Mouse (Mus musculus) retina, embryonic 14.5 days (tissue): ENCODE data around the gene 2310034G01Rik.

Source experiments
- DNase-seq: peaks from one replicate; pipeline ENCODE4 v3.0.0-alpha.2; 2015; ENCODE audit warnings: low spot score

The 2310034G01Rik gene

GRCm38 (mm10) chr19:46328081-46329030 lies 21.7 kb downstream of the 2310034G01Rik start, which contains the start of gene Fbxl15:
Fbxl15 (plus strand) TSS chr19:46328184.
- peak; percentile 96 for DNase-seq

- no peak for DNase-seq
Measured at GRCm38 (mm10) chr19:46327531-46328064, 22.5 kb downstream of the 2310034G01Rik start.

DNA sequence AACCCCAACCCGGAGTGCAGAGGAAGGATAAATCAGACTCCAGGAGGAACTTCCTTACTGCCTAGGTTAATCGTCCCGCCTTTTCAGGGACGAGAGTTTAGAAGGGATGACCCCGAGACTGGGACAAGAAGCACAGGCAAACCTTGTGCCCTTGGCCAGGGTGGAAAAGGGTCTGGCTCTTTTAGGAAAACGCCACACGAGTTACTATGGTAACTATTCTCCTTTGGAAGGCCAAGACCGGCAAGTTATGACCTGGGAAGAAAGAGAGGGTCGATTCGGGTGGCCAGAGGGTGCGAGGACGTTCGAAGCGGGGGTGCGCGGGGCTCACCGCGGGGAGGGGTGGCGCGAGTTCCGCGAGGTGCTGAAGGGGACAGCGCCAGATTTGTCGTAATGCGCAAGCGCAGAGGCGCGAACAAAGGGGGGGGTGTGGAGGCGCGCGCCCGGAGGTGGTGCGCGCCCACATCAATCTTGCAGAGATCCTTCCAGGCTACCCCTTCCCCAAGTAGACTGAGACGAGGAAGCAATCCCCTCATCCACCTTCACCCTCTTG lies 23.3 kb downstream of the 2310034G01Rik start, which contains the start of gene Psd:
TSS of gene Psd (minus strand) at position 401 of the 550 bp plus-strand sequence.
- DNase-seq, result peak; percentile 64

DNA sequence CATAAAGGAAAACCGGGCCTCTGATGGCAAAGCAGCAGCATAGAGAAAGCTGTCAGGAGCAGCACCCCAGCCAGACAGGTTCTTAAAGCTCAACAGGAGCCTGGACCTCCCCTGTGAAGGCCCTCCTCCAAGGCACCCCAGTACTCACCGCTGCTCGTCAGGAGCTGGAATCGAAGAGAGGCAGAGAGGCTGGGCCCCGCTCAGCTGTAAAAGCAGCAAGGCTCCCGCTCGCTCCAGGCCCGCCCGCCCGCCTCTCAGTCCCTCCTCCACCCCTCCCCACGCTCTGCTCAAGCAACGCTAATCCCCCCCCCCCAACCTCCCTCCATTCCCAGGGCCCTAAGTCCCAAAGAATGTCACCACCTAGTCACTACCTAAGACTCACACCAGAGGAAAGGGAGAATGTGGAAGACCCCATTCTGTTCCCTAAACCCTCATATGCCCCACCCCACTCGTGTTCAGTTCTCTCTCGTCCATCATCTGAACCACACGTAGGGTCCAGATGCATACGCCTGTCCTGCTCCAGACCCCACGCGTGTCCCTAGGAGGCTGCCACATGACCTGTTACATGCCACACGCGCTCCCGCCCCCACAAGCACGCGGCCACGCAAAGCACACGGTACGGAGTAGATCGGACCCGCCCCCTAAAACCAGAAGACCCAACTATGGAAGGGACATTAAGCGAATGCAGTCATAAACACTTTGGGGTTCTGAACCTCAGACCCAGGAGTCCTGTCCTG lies 23.9 kb downstream of the 2310034G01Rik start:
- DNase-seq, result no peak

DNA sequence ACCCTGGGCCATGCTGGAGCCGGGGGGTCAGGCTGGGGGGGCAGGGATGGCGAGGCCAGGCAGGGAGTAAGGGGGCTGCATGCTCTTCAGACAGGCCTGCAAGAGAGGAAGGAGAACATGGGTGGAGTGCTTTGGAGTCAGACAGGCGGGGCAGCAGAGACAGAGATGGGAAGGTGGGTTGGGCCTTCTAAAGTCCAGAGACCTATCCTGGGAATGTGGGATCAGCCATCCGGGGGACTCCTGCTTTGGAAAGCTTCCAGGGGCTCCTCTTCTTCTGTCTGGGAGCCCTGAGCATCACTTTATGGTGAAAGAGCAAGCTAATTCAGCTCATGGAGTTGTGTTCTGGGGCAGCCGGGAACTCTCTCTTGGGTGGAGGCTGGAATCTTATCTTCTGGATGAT lies 25.2 kb downstream of the 2310034G01Rik start:
- DNase-seq, result no peak

DNA sequence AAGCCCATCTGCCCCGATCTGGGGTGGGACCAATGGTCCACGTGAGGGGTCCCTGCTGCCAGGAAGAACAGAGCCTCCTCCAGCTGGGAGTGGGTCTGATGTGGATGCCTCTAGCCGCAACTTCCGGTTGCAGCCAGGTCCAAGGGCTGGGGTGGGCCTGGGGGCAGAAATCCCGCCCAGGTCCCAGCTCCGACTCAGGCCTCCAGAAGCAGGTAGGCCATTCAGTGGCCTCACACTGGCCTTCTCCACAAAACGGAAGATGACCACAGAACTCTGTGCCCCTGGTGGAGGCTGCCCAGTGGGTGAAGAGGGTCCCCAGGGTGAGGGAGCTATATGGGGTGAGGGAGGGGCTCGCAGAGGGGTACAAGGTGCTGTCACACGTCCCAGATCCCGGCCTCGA lies 25.7 kb downstream of the 2310034G01Rik start:
- no peak for DNase-seq

- no peak for DNase-seq
Measured at GRCm38 (mm10) chr19:46323716-46324115, 26.4 kb downstream of the 2310034G01Rik start.

- no peak for DNase-seq
Measured at GRCm38 (mm10) chr19:46322996-46323572, 27.0 kb downstream of the 2310034G01Rik start.

- no peak for DNase-seq
Measured at GRCm38 (mm10) chr19:46322144-46322995, 27.7 kb downstream of the 2310034G01Rik start.

- DNase-seq, result peak; percentile 62
Measured at GRCm38 (mm10) chr19:46321101-46321943, 28.8 kb downstream of the 2310034G01Rik start.

GRCm38 (mm10) chr19:46320076-46320785 lies 29.9 kb downstream of the 2310034G01Rik start:
- no peak for DNase-seq

GRCm38 (mm10) chr19:46318586-46319378 lies 31.3 kb downstream of the 2310034G01Rik start:
- peak; percentile 73 for DNase-seq

GRCm38 (mm10) chr19:46318031-46318471 lies 32.1 kb downstream of the 2310034G01Rik start:
- no peak for DNase-seq

DNA sequence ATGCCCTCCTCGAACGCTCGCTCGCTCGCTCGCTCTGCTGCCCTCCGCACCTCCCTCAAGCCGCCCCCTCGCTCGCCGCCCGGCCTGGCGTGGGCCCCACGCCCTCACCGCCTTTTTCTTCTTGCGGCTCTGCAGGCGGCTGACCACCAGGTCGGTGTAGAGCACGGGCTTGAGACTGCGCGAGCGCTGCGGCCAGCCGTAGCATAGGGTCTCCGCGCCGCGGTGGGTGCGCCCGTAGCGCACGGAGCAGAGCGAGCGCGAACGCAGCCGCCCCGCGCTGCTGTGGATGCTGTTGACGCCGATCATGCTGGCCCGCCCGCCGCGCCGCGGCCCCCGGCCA lies 32.6 kb downstream of the 2310034G01Rik start:
- no peak for DNase-seq

DNA sequence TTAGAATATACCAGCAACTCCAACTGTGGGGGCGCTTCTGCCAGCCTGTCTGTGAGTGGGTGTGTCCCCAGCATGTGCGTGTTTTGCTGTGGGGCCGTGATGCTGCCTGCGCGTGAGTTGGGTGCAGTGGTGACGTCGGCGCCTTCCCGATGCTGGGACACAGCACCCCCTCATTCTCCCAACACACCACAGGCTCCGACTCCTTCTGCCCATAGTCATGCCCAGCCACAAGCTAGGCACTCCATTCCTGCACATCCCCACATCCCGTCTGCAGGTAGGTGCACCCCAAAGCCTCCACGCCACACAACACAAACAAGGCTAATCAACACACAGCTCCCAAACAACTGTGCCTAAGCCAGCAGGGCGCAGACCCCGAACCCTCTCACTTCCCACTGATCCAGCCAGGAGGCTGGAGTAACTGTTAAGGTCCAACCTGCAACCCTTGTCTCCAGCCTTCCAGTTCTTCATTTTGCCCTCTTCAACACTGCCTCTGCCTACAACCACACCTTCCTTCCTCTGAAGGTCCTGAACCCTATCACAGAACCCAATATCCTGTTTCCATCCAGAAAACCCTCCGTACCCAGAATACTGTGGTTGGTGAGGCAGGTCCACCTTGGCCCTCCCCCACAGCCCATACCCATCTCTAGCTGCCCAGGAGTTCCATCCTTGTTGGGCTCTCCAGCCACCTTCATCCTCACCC lies 33.1 kb downstream of the 2310034G01Rik start:
- no peak for DNase-seq

DNA sequence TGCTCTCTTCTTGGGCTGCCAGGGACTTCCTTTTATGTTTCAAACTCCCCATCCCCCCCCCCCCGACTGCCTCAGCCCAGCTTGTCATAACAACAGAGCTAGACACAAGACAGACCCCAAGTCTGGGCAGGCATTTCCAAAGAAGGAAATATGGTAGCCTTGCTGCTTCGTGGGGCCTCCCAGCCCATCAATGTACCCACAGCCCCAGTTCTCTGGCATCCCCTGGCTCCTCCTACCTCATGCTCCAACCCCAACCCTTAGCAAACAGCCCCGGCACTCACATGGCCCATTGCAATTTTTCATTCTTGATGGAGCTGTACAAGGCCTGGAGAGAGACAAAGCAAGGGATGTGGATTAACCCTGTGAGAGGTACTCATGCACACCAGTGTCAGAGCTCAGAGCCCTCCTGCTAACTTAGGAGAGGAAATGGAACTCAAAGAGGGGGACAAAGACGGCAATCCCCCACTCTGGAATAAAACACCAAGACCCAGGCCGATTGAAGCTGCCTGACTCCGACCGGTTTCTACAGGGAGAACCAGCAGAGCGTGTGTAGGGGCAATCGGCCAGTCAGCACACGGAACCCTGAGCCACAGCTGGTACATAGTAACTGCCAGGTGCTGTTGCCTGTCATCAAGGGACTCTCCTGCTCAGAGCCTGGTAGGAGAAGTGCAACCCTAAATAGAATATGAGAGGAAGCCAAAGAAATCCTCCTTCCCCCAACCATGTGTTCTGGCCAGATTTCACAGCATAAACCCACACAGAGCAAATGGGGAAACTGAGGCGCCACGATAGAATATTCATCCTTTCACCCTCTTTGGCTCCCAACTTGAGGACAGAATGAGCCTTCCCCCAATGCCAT lies 34.1 kb downstream of the 2310034G01Rik start:
- DNase-seq, result no peak
